Mouse (Mus musculus): ENCODE measurements around the gene Nr1i2. TPM values are rescaled to one million over a fixed set of nuclear protein-coding genes. Genes with fewer than 3 reads are reported as not detected.
"Not testable (repeated sequence)": the region's sequence is repeated elsewhere in the genome, so short reads cannot be mapped to it uniquely, and the experiment has no call there.

Nr1i2 gene
- total and polyA plus RNA-seq, 3 experiments = not detected

- no peaks in the 10 kb centered on the region for H3K27me3 ChIP-seq (ENCODE audit: control insufficient read depth, insufficient read depth, low read length)
- H3K4me1 ChIP-seq (ENCODE audit: control insufficient read depth, insufficient read depth, low read length) = peaks cover 1% of the 10 kb centered on the region; the same call in 1 of the 2 replicates
- no peak for TF ChIP-seq EP300 (IDR thresholded peaks at IDR 0.05; ENCODE audit: insufficient read depth, low read depth, low read length)
- TF ChIP-seq CTCF (IDR thresholded peaks at IDR 0.05) = no peak
- no peak overlapping the region for H3K27ac ChIP-seq
- H3K36me3 ChIP-seq (ENCODE audit: control insufficient read depth, insufficient read depth, low read length) = no peaks in the 10 kb centered on the region
- no peaks in the 10 kb centered on the region for H3K79me2 ChIP-seq (replicated peaks; ENCODE audit: control insufficient read depth, insufficient read depth, low read length)
- intact Hi-C loops (cut with DNase I) = no loop called here
- DNase-seq = no peak
- no peak overlapping the region for H3K9ac ChIP-seq (ENCODE audit: low read depth, low read length)
- no peak overlapping the region for H3K4me3 ChIP-seq
- 53% methylated on average over 4 of the region's 4 CpGs for WGBS
Observed at GRCm38 (mm10) chr16:38236936-38237585, 57.6 kb downstream of the Nr1i2 start.

GRCm38 (mm10) chr16:38222491-38222890, 72.1 kb downstream of the Nr1i2 start:
- H3K79me2 ChIP-seq (replicated peaks; ENCODE audit: control insufficient read depth, insufficient read depth, low read length); H3K4me1 ChIP-seq (ENCODE audit: control insufficient read depth, insufficient read depth, low read length); H3K4me3 ChIP-seq; H3K27me3 ChIP-seq (ENCODE audit: control insufficient read depth, insufficient read depth, low read length); intact Hi-C loops (cut with DNase I); H3K9ac ChIP-seq (ENCODE audit: low read depth, low read length); H3K36me3 ChIP-seq (ENCODE audit: control insufficient read depth, insufficient read depth, low read length); H3K27ac ChIP-seq; DNase-seq: not testable (repeated sequence)
- WGBS = 97% methylated on average over 5 of the region's 5 CpGs

GRCm38 (mm10) chr16:38205272-38205671, 89.4 kb downstream of the Nr1i2 start:
- Histone ChIP-seq H3K9ac (ENCODE audit: low read depth, low read length) (no peak overlapping the region), H3K4me3 (no peak overlapping the region), H3K27ac (no peak overlapping the region), H3K27me3 (ENCODE audit: control insufficient read depth, insufficient read depth, low read length) (no peaks in the 10 kb centered on the region), H3K79me2 (replicated peaks; ENCODE audit: control insufficient read depth, insufficient read depth, low read length) (no peaks in the 10 kb centered on the region), H3K36me3 (ENCODE audit: control insufficient read depth, insufficient read depth, low read length) (no peaks in the 10 kb centered on the region; the same call in none of the 2 replicates), H3K4me1 (ENCODE audit: control insufficient read depth, insufficient read depth, low read length) (no peaks in the 10 kb centered on the region)
- intact Hi-C loops (cut with DNase I) = no loop called here
- TF ChIP-seq POLR2A (IDR thresholded peaks at IDR 0.05; ENCODE audit: insufficient read depth, low read depth, low read length) (no peak), EP300 (IDR thresholded peaks at IDR 0.05; ENCODE audit: insufficient read depth, low read depth, low read length) (no peak), CTCF (IDR thresholded peaks at IDR 0.05) (no peak)
- no peak for DNase-seq
- WGBS = 94% methylated on average over 7 of the region's 7 CpGs

Other genes starting within 250 kb of the Nr1i2 start
- gene Gsk3b, start 205.8 kb downstream of the Nr1i2 start, total RNA-seq (2021) = 10 to 100 TPM; 48.8 to 58.3 TPM
- 9.9 and 21.6 TPM in 2 replicates for gene Gsk3b, start 205.8 kb downstream of the Nr1i2 start, polyA plus RNA-seq (2012; rRNA removed)
- gene Maats1, start 47.3 kb upstream of the Nr1i2 start, total RNA-seq (2021) = not detected
- gene Maats1, start 47.3 kb upstream of the Nr1i2 start, polyA plus RNA-seq (2012; rRNA removed) = 0.20 TPM in 1 of 2 replicates, not detected in the other
- 100 to 1,000 TPM; 295 to 358 TPM for gene Cox17, start 52.2 kb upstream of the Nr1i2 start, total RNA-seq (2021)
- gene Cox17, start 52.2 kb upstream of the Nr1i2 start, polyA plus RNA-seq (2012; rRNA removed) = 190 and 221 TPM in 2 replicates
- not detected for gene Gm21987, start 52.2 kb upstream of the Nr1i2 start, total RNA-seq (2021)
- gene Gm21987, start 52.2 kb upstream of the Nr1i2 start, polyA plus RNA-seq (2012; rRNA removed) = not detected in 2 replicates
- gene Popdc2, start 67.4 kb upstream of the Nr1i2 start, total RNA-seq (2021) = 100 to 1,000 TPM; 462 to 476 TPM
- gene Popdc2, start 67.4 kb upstream of the Nr1i2 start, polyA plus RNA-seq (2012; rRNA removed) = 695 and 745 TPM in 2 replicates
- 1 to 10 TPM; 6.8 to 8.8 TPM for gene Pla1a, start 138.3 kb upstream of the Nr1i2 start, total RNA-seq (2021)
- 9.6 and 13.6 TPM in 2 replicates for gene Pla1a, start 138.3 kb upstream of the Nr1i2 start, polyA plus RNA-seq (2012; rRNA removed)
- gene Adprh, start 157.9 kb upstream of the Nr1i2 start, total RNA-seq (2021) = 10 to 100 TPM; 23.4 to 25.2 TPM
- 21.0 and 27.9 TPM in 2 replicates for gene Adprh, start 157.9 kb upstream of the Nr1i2 start, polyA plus RNA-seq (2012; rRNA removed)
- gene Cd80, start 160.7 kb upstream of the Nr1i2 start, total RNA-seq (2021) = under 1 TPM; 0.86 to 0.89 TPM
- 0.59 and 0.88 TPM in 2 replicates for gene Cd80, start 160.7 kb upstream of the Nr1i2 start, polyA plus RNA-seq (2012; rRNA removed)
- gene Timmdc1, start 227.8 kb upstream of the Nr1i2 start, total RNA-seq (2021) = 10 to 100 TPM; 60.4 to 66.1 TPM
- 22.2 and 27.0 TPM in 2 replicates for gene Timmdc1, start 227.8 kb upstream of the Nr1i2 start, polyA plus RNA-seq (2012; rRNA removed)

All from heart, adult 2 months (tissue).